Mouse (Mus musculus): ENCODE results near the gene Zfand3. TPM values are rescaled to one million over a fixed set of nuclear protein-coding genes. Genes with fewer than 3 reads are reported as not detected.

Gene Zfand3
- polyA plus RNA-seq, 1 experiment from 2014 or later: 24.2 TPM

- H3K4me2 ChIP-seq: no peak overlapping the region
- no peak overlapping the region for H3K27ac ChIP-seq (ENCODE audit: low read depth, low read length)
- H3K36me3 ChIP-seq (ENCODE audit: control insufficient read depth, insufficient read depth, low read length): no peaks in the 10 kb centered on the region
- ATAC-seq (replicated peaks; ENCODE audit: low FRiP score) (no peak), DNase-seq (ENCODE audit: low spot score) (no peak)
- no peaks in the 10 kb centered on the region for H3K27me3 ChIP-seq (replicated peaks; ENCODE audit: control insufficient read depth, insufficient read depth, low read length)
- H3K4me1 ChIP-seq (replicated peaks; ENCODE audit: control insufficient read depth, insufficient read depth, low read length): no peaks in the 10 kb centered on the region
- H3K9ac ChIP-seq (ENCODE audit: low read depth, low read length): no peak overlapping the region
- 68% methylated on average over 7 of the region's 7 CpGs for WGBS
- H3K9me3 ChIP-seq (ENCODE audit: control insufficient read depth, low read length): no peaks in the 10 kb centered on the region
- no peak overlapping the region for H3K4me3 ChIP-seq (ENCODE audit: low read depth, low read length)
Observed at GRCm38 (mm10) chr17:30253924-30254323, 249.4 kb downstream of the Zfand3 start.

DNA sequence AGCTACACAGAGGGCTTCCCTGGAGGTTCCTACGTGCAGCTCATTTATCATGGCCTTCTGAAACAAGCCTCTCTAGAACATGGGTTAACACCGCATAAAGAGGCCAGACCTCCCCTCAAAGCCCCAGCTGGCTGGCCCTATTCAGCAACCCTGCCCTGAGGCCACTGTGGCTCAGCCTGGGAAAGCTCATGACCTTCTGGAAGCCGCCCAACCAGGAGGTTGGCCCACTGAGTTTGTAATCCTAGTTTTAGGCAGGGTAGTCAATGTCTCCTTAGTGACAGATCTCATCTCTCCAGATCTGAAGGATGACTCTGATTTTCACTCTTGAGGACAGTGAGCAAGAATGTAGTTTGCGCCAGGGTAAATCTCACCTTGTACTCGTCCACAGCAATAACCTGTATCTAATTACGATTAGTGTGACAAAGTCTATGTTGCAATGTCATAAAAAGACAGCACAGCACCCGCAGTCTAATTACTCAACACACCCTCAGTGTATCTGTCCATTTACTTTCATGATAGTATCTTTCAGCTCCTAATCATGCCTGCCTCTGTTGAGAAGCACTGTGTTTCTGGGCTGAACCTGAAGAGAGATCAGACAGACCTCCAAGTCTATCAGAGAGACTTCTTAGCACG is 251.5 kb downstream of the Zfand3 start:
- Histone ChIP-seq H3K4me3 (ENCODE audit: low read depth, low read length) (no peak overlapping the region), H3K27me3 (replicated peaks; ENCODE audit: control insufficient read depth, insufficient read depth, low read length) (no peaks in the 10 kb centered on the region), H3K9ac (ENCODE audit: low read depth, low read length) (no peak overlapping the region), H3K27ac (ENCODE audit: low read depth, low read length) (no peak overlapping the region), H3K9me3 (ENCODE audit: control insufficient read depth, low read length) (no peaks in the 10 kb centered on the region), H3K4me1 (replicated peaks; ENCODE audit: control insufficient read depth, insufficient read depth, low read length) (peaks cover 4% of the 10 kb centered on the region; the same call in 1 of the 2 replicates), H3K36me3 (ENCODE audit: control insufficient read depth, insufficient read depth, low read length) (no peaks in the 10 kb centered on the region), H3K4me2 (no peak overlapping the region)
- WGBS: 75% methylated on average over 8 of the region's 8 CpGs
- ATAC-seq (replicated peaks; ENCODE audit: low FRiP score): no peak
- DNase-seq (ENCODE audit: low spot score): no peak

DNA sequence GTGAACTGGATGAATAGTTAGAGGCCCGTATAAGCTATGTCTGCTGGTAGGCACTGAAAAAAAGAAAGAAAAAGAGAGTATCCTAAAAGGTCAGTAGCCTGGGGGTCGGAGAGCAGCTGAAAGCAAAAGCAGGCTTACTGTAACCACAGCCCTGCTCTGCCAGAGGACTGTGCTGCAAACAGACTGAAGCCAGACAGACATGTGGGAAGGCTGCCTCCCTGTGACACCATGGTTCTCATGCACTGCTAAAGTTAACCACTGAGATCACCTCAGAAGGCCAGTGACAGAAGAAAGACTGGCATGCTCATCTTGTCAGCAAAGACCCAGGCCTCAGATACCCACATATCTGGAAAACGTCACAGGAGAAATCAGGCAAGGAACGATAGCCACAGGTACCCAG is 253.9 kb downstream of the Zfand3 start:
- ATAC-seq (replicated peaks; ENCODE audit: low FRiP score): no peak
- WGBS: 66% methylated on average over 4 of the region's 4 CpGs
- no peaks in the 10 kb centered on the region for H3K27me3 ChIP-seq (replicated peaks; ENCODE audit: control insufficient read depth, insufficient read depth, low read length)
- H3K4me3 ChIP-seq (ENCODE audit: low read depth, low read length): no peak overlapping the region
- H3K4me1 ChIP-seq (replicated peaks; ENCODE audit: control insufficient read depth, insufficient read depth, low read length): peaks cover 7% of the 10 kb centered on the region
- no peaks in the 10 kb centered on the region for H3K36me3 ChIP-seq (ENCODE audit: control insufficient read depth, insufficient read depth, low read length)
- H3K9ac ChIP-seq (ENCODE audit: low read depth, low read length): no peak overlapping the region
- H3K9me3 ChIP-seq (ENCODE audit: control insufficient read depth, low read length): no peaks in the 10 kb centered on the region
- DNase-seq (ENCODE audit: low spot score): no peak
- H3K4me2 ChIP-seq: no peak overlapping the region
- H3K27ac ChIP-seq (ENCODE audit: low read depth, low read length): no peak overlapping the region

DNA sequence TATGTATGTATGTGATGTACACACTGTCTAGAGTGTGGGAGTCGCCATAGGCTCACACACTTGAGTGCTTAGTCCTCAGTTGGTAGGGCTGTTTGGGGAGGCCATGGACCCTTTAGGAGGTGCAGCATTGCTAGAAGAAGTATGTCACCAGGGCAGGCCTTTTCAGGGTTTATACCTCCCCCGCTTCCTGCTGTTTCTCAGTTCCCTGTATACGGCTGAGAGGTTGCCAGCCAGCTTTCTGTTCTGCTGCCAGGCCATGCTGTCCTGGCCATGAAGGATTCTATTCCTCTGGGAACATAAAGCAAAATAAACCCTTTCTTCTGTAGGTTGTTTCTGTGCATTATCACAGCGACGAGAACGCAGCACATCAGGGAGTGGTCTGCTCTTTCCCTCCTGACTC is 255.4 kb downstream of the Zfand3 start:
- ATAC-seq (replicated peaks; ENCODE audit: low FRiP score): no peak
- WGBS: 72% methylated on average over 6 of the region's 6 CpGs

More for the DNA sequence above, 255.4 kb downstream of the Zfand3 start:
- no peak overlapping the region for H3K9ac ChIP-seq (ENCODE audit: low read depth, low read length)
- DNase-seq (ENCODE audit: low spot score): no peak
- no peaks in the 10 kb centered on the region for H3K36me3 ChIP-seq (ENCODE audit: control insufficient read depth, insufficient read depth, low read length)
- peaks cover 7% of the 10 kb centered on the region for H3K4me1 ChIP-seq (replicated peaks; ENCODE audit: control insufficient read depth, insufficient read depth, low read length)
- H3K9me3 ChIP-seq (ENCODE audit: control insufficient read depth, low read length): no peaks in the 10 kb centered on the region
- no peak overlapping the region for H3K4me3 ChIP-seq (ENCODE audit: low read depth, low read length)
- no peak overlapping the region for H3K27ac ChIP-seq (ENCODE audit: low read depth, low read length)
- H3K27me3 ChIP-seq (replicated peaks; ENCODE audit: control insufficient read depth, insufficient read depth, low read length): no peaks in the 10 kb centered on the region
- H3K4me2 ChIP-seq: no peak overlapping the region

Other genes starting within 250 kb of the Zfand3 start
- 1.2 and 1.7 TPM in 2 replicates for gene Mdga1, start 34.6 kb upstream of the Zfand3 start, polyA plus RNA-seq (2014; fragmentation: Nextera tagmentation; extraction: Ambion mirVana)